Mouse (Mus musculus) T-helper 1 cell (primary cell): ENCODE measurements around the gene Tdp1.

Experiments
- in situ Hi-C: fragments of 300-600 bp; cut with MboI, MseI; formaldehyde crosslinking; loops from one replicate; pipeline ENCODE4 v1.15.1; 2025; ENCODE audit warnings: high pct_unique_total_duplicates

Gene Tdp1

DNA sequence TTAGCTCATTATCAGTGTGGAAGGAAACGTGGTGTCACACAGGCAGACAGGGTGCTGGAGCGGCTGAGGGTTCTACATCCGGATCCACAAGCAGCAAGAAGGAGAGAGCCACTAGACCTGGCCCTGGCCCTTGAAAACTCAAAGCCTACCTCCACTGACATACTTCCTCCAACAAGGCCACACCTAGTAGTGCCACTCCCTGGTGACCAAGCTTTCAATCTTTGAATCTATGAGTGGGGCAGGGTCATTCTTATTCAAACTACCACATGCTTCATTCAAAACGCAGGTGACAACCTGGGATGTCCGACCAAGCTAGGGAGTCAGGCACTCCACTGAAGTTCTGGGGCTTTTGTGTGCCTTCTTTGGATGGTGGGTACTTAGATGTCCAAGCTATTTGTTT, 115.4 kb downstream of the Tdp1 start:
- in situ Hi-C loops, result no loop called here

- in situ Hi-C loops, result no loop called here
Observed at GRCm38 (mm10) chr12:100000381-100000780, 116.1 kb downstream of the Tdp1 start.

GRCm38 (mm10) chr12:100001246-100001645, 116.9 kb downstream of the Tdp1 start:
- in situ Hi-C loops, result no loop called here

DNA sequence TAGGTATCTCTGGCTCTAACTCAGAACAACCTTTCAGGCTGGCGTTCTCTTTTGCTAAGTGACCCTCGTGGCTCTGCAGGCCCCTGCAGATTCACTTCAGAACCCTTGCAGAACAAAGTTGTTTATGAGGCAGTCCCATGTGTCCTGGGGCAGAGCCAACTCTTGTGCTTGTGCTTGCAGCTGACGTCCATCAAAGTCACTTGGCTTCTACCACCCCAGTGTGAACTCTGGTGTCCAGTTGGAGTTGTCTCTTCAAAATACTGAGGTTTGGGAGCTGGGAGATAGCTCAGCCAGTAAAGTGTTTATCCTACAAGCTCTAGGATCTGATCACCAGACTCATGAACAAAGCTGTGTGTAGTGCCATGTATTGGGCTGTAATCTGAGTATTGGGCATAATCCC, 117.6 kb downstream of the Tdp1 start:
- in situ Hi-C loops, result no loop called here

DNA sequence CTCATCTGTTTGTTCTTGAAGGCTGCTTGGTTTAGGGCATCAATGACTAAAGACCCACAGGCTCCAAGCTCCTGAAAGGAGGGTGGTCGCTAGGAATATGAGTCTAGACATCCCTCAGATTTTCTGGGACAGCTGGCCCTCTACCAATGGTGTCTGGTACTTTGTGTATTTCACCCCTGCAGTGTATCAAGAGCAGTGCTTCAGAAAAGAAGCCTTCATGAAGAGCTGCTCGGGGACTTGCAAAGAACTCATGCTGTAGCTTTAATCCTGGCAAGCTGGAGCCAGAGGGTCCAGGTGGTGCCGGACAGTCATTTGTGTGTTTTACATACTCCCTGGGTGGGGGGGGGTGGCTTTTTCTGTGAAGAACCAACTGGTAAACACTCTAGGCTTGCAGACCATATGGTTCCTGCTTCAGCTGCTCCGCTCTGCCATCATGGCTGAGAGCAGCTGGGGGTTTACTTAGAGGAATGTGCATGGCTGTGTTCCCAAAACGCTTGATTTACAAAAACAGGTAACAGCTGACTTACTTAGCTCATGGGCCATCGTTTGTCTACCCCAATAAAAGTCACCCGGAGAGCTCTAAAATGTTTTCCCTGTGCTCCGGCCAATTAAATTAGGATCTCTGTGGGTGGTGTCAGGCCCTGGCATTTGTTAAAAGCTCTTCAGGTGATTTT, 118.7 kb downstream of the Tdp1 start:
- in situ Hi-C loops, result no loop called here
